Mouse (Mus musculus) lung, postnatal 0 days (tissue): Measurements from ENCODE around the gene Gm20937. TPM values are rescaled to one million over a fixed set of nuclear protein-coding genes. Genes with fewer than 3 reads are reported as not detected.
"Not testable (repeated sequence)": the region's sequence is repeated elsewhere in the genome, so short reads cannot be mapped to it uniquely, and the experiment has no call there.

Source experiments
- ATAC-seq: fragments of 200-750 bp; cut with Nextera tagmentation; 2 replicates; pipeline ENCODE4 v1.8.0; 2017; ENCODE audit warnings: moderate library complexity
- DNase-seq: peaks from one replicate; pipeline ENCODE4 v3.0.0-alpha.2; 2016; ENCODE audit warnings: low spot score
- H3K27ac ChIP-seq: fragments of 300-500 bp; sonication (generic); 2 replicates; pipeline ENCODE4 v1.5.1; 2014; ENCODE audit warnings: antibody characterized with exemption, mild to moderate bottlenecking, low read length, mixed read lengths
- H3K27me3 ChIP-seq: fragments of 300-500 bp; sonication (generic); replicated peaks from 2 replicates; pipeline ENCODE4 v1.6.1; 2014; ENCODE audit warnings: low read length, mixed read lengths; ENCODE audit not compliant: insufficient read depth
- H3K36me3 ChIP-seq: fragments of 300-500 bp; sonication (generic); 2 replicates; pipeline ENCODE4 v1.6.1; 2014; ENCODE audit warnings: low read length, mixed read lengths; ENCODE audit not compliant: insufficient read depth
- H3K4me1 ChIP-seq: fragments of 300-500 bp; sonication (generic); 2 replicates; pipeline ENCODE4 v1.6.1; 2014; ENCODE audit warnings: antibody characterized with exemption, low read depth, low read length, mixed read lengths; ENCODE audit not compliant: insufficient read depth
- H3K4me2 ChIP-seq: fragments of 300-500 bp; sonication (generic); replicated peaks from 2 replicates; pipeline ENCODE4 v1.6.1; 2014; ENCODE audit warnings: low read depth, mild to moderate bottlenecking, low read length, moderate library complexity, mixed read lengths
- H3K4me3 ChIP-seq: fragments of 300-500 bp; sonication (generic); 2 replicates; pipeline ENCODE4 v1.5.1; 2014; ENCODE audit warnings: low read depth, low read length
- H3K9ac ChIP-seq: fragments of 300-500 bp; sonication (generic); replicated peaks from 2 replicates; pipeline ENCODE4 v1.6.1; 2014; ENCODE audit warnings: low read depth, mild to moderate bottlenecking
- H3K9me3 ChIP-seq: fragments of 300-500 bp; sonication (generic); 2 replicates; pipeline ENCODE4 v1.6.1; 2016; ENCODE audit warnings: low read length, mixed read lengths
- WGBS: fragments of 180-500 bp; shearing (Covaris S2); extraction: QIAGEN DNeasy Blood & Tissue Kit; methylation state at CpG from one replicate; pipeline ENCODE4 v1.1.7; 2014; 5-methylcytosine and 5-hydroxymethylcytosine counted together
- polyA plus RNA-seq: library from polyadenylated mRNA; unstranded; fragments of >200 nt; fragmentation: Nextera tagmentation; extraction: Ambion mirVana; gene quantifications from 2 replicates; pipeline ENCODE4 v1.2.1, GENCODE M21; 2015

Gm20937 gene
- not detected in 2 replicates for polyA plus RNA-seq

- H3K4me1 ChIP-seq, H3K4me3 ChIP-seq, DNase-seq, H3K36me3 ChIP-seq, ATAC-seq, H3K4me2 ChIP-seq, H3K27me3 ChIP-seq, H3K9me3 ChIP-seq, H3K9ac ChIP-seq, H3K27ac ChIP-seq: not testable (repeated sequence)
- no CpG with 5 or more reads among the region's 6 CpGs for WGBS
Measured at GRCm38 (mm10) chrY:68294798-68295197, at the start of gene Gm20937. Gm20937 (minus strand) TSS chrY:68294898.

Other genes with a start within 250 kb of the Gm20937 start
- not detected in 2 replicates for gene Gm20816, start 243.1 kb upstream of the Gm20937 start, polyA plus RNA-seq